Mouse (Mus musculus) c-Kit-positive CD71-positive TER-119-positive erythroid progenitor cells, embryonic 14.5 days (primary cell): ENCODE results near the gene Gtsf1l.

Experiments used
- DNase-seq: peaks from one replicate; pipeline ENCODE4 v3.0.0-alpha.2; 2013; ENCODE audit warnings: low spot score

Gtsf1l gene

GRCm38 (mm10) chr2:163087728-163088127 lies at the start of gene Gtsf1l:
TSS of gene Gtsf1l (minus strand) at chr2:163087855.
- no peak for DNase-seq

- no peak for DNase-seq
Measured at GRCm38 (mm10) chr2:163136996-163137395, 49.3 kb upstream of the Gtsf1l start.

DNA sequence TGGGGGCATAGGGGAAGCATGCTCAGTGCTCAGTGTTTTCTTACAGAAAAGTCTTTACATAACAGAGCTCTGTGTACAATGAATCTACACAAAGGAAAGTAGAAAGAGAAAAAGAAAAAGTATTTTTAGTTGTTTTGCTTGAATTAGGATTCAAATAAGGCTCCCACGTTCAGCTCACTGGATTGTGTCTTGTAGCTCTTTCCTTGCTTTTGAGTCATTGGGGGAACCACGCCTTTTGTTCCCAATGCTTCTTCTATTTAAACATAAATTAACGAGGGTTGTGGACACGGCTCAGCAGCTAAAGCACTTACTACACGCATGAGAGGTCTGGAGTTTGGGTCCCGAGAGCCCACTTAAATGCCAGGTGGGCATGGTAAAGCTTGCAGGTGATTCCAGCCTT lies 48.3 kb upstream of the Gtsf1l start:
- DNase-seq = no peak

- DNase-seq = no peak
Measured at GRCm38 (mm10) chr2:163132314-163132713, 44.7 kb upstream of the Gtsf1l start.

DNA sequence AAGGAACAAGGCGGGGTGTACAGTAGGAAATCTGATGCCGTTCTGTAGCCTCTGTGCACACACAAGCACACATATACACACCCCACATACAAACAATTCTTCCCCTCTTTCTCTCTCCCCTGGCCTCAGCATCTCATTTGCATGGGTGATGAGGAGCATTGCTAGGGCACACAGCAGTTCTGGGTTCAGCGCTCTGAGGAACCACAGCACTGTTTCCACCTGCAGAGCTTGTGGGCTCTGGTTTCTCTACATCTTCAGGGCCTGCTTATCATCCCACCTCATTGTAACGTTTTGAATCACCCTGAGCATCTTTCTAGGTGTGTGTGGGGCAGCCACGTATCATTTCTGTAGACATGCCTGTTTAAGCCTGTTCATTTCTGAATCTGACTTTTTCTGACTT lies 43.2 kb upstream of the Gtsf1l start:
- DNase-seq = no peak

DNA sequence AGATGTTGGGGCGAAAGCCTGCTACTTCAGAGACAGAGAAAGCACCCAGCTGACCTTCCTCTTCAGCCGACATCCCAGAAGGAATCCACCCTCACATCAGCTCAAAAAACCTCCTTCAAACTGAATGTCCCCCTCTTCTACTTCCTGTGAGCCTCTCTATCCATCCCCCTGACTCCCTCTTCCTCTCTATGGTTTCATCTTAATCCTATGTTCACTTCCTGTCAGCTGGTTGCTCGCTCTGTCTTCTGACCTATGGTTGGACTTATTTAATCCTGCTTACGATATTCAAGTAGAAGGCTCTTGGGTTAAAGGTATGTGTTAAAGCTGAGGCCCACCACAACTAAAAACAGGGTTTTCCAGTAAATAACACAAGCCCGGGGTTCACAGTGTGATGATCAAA lies 35.8 kb upstream of the Gtsf1l start:
- DNase-seq = no peak

DNA sequence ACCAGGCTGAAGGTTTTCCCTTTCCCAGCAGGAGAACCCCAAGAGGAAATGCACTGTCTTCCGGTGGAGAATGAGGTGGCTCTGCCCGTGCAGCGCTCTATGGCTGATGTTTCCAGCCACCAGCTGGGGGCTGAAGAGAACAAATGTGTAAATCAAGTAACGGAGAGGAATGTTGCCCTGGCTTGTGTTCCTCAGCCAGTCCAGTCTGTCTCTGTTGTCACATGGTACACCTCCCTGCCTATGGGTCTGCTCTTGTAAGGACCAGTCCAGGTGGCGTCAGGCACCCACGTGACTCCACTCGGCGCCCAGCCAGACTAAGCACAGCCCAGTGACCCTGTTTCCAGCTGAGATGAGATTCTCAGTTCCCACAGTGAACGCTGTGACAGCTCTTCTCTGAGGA lies 34.7 kb upstream of the Gtsf1l start:
- DNase-seq = no peak

DNA sequence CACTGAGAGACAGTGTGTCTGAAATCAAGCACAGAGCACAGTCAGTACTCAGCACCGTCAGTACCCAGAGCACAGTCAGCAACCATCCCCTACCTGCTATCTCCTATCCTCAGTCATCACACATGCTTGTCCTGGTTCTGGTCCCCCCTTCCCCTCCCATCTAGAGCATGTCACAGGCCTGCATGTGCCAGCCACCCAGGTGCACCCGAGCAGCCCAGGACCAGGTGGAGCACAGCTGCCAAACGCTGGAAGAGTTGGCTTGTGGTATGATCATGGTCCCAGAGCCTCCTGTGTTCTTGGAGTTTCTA lies 33.7 kb upstream of the Gtsf1l start:
- DNase-seq = no peak

- DNase-seq = no peak
Measured at GRCm38 (mm10) chr2:163120626-163121352, 33.1 kb upstream of the Gtsf1l start.

- DNase-seq = no peak
Measured at GRCm38 (mm10) chr2:163111413-163112201, 24.0 kb upstream of the Gtsf1l start.

GRCm38 (mm10) chr2:163110706-163111105 lies 23.1 kb upstream of the Gtsf1l start:
- no peak for DNase-seq

DNA sequence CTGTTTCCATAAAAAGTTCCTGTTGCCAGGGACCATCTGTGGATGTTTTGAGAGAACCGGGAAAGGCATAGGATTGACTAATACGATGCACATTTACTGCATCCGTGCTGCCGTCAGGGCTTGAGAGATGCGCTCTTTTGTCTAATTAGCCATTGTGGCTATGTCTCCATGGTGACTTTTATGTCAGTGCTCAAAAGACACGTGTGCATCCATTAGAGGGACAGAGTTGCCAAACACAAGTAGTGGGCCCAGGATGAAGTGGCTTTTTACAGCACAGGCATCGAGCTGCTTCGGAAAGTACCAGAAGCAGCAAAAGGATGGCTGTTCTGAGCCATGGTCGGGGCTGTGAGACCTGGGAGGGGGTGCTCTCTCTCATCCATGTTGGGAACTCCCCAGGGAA lies 20.7 kb upstream of the Gtsf1l start:
- DNase-seq = no peak

- no peak for DNase-seq
Measured at GRCm38 (mm10) chr2:163104086-163104770, 16.6 kb upstream of the Gtsf1l start.

- DNase-seq = no peak
Measured at GRCm38 (mm10) chr2:163102900-163103653, 15.4 kb upstream of the Gtsf1l start.

DNA sequence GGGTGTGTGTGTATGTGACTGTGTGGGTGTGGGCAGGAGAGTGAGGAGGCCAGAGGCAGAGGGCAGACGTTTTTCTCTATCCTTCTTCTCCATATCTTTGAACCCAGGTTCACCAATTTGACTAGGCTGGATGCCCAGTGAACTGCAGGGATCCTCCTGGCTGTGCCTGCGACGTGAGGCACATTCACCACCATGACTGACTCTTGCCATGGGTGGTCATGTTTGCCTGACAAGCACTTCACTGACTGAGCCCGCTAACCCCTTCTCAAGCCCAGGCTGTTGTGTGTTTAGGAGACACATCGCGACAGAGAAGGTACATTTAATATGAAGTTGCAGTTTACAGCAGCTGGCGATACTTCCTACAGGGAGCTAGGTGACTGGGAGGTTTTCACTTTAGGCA lies 14.6 kb upstream of the Gtsf1l start:
- DNase-seq = no peak

DNA sequence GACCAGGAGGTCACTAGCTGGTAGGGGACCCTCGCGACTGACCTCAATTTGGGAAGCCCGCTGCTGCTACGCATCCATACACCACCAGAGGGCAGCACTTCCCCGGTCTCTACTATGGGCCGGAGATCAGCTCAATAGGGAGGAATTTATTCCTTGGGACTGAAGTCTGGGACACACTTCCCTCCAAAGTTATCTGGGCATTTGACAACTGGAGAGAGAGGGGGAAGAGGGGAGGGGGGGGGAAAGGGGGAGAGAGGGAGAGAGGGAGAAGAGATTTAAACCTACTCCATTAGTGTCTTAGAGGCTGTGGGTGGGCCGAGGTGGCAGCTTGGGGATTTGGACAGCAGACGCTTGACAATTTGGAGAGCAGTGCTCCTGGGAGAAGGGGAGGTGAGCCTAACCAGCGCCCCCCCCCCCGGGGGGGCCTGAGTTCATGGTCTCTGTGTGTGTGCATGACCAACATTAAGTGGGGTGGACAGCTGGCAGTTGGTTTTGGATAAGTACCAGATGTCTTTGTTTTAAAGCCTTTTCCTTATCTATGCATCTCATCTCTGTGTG lies 14.1 kb upstream of the Gtsf1l start:
- peak; percentile 26 for DNase-seq

GRCm38 (mm10) chr2:163100551-163100950 lies 12.9 kb upstream of the Gtsf1l start:
- no peak for DNase-seq

DNA sequence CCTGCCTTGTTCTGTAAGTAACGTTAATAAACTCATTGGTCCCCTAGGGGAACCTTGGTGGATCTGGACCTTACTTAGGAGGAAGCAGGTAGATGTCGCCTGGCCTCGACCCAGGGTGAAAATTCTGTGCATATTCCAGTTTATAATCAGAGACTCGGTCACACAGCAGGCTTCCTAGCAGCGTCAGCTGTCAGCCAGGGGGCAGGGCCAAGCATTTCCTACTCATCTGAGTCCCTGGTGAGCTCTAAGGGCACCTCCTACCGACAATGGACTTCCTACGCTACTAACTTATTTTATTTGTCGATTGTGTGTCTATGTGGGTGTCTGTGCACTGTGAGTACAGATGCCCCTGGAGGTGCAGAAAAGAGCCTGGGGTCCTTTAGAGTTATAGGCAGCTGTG lies 12.3 kb upstream of the Gtsf1l start:
- DNase-seq = no peak

DNA sequence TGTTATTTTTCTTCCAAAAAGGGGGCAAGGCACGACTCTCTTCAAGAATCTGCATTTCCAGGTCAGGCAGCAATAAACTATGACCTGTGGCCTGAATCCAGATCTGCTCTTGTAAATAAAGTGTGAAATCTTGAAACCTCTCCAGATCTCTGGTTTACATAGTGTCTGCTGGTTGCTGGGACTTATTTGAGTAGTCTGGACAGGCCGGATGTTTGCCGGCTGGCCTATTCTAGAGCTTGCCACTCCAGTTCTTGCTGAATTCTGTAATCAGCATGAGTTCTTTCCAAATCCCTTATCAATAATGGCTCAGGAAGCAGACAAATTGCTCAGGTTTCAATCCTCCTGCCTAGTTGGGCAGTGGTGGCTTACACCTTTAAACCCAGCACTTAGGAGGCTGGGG lies 8.1 kb upstream of the Gtsf1l start:
- no peak for DNase-seq

DNA sequence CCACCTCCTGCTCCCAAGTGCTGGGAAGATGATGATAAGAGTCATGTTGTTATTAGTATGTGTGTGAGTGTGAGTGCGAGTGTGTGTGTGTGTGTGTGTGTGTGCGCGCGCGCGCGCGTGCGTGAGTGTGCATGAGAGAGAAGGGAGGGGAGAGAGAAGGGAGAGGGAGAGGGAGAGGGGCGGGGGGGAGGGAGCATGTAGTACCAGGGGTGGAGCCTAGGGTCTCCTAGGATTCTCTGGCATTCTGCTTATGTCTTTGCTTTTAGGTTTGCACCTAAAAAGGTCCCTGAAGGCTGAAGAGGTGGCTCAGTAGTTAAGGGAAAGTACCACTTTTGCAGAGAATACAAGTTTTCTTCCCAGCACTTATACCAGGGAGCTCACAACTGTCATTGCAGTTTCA lies 7.3 kb upstream of the Gtsf1l start:
- DNase-seq = no peak

DNA sequence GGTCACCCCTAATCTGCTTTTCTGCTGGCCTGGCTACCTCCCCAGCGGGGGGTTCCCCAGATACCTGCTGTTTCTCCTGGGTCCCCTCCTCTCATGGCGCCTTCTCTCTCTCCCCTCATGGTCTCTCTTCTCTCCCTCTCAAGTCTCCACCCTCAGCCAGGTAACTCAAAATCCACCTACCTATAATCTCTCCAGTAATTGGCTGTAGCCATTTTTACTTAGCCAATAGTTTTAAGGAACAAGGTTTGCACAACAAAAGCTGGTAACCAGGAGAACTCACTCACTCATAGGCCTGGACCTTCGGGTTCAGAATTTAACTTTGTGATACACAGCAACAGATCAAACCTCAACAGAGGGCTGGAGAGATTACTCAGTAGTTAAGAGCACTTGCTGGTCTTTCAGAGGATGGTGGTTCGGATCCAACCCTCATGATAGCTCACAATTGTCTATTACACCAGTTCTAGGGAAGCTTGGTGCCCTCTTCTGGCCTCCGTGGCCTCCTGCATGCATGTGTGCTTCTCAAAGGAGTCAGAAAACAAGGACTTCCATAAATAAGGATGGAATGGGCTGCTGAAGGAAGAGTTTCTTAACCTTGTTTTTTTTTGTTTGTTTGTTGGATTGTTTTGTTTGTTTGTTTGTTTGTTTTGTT lies 1.9 kb upstream of the Gtsf1l start:
- no peak for DNase-seq

DNA sequence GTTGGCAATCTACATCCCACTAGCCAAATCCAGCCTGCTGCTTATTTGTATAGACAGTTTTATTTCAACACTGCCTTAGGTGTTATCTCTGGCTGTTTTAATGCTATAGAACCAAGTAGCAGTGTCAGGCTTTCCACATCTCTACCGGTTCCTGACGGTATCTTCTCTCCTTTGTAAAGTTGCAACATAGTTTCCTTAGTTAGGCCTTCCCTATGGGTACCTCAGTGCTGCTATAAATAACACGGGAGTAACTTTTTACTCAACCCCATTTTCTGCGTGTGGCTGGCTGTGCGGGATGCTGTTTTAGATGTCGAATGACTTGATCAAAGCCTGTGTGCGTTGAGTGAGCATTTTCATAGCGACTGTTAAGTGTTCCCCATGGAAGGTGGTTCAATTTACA lies 1.1 kb downstream of the Gtsf1l start:
- no peak for DNase-seq
